Mouse (Mus musculus) C2C12 (cell line): Measurements from ENCODE around the gene Fer.

Source experiments
- CTCF ChIP-seq: IDR thresholded peaks from one replicate; pipeline ENCODE4 v1.5.1; 2011; ENCODE audit not compliant: control insufficient read depth, insufficient read depth, insufficient read length
- USF1 ChIP-seq: IDR thresholded peaks from one replicate; pipeline ENCODE4 v1.6.1; 2011; ENCODE audit warnings: low read depth, mild to moderate bottlenecking, control low read depth, moderate library complexity

DNA sequence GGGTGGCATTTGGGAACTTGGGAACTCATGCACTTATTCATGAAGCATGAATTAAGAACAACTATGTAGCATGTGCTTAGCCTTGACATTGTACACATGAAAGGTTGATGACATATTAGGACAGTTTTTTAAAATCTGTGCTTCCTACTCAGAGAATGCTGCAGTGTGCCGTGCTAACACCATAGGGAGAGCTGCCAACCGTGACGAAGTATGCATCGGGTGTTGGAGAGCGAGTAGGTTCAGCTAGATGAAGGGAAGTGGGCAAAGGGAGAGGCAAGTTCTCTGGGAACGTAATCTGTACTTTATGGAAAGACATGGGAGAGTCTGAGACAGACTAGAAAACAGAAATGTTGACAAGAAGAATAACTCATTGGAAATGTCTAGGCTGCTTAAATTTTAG, 253.9 kb downstream of the Fer start:
- no peak for TF ChIP-seq USF1
- no peak for TF ChIP-seq CTCF
